Mouse (Mus musculus) layer of hippocampus, postnatal 36 days (tissue): ENCODE results near the gene Rac1. TPM values are rescaled to one million over a fixed set of nuclear protein-coding genes. Genes with fewer than 3 reads are reported as not detected.
A peak's percentile ranks its signal among the peaks of the same experiment; 100 is the strongest.
"Not testable (repeated sequence)": the region's sequence is repeated elsewhere in the genome, so short reads cannot be mapped to it uniquely, and the experiment has no call there.

ENCODE experiments used
- DNase-seq, 2 experiments: peaks; one replicate each; pipeline ENCODE4 v3.0.0; 2022
- total RNA-seq, 2 experiments: library from RNA; stranded (reverse); gene quantifications; 2 replicates each; pipeline ENCODE4 v1.2.3; 2021

The Rac1 gene
- total RNA-seq, 2 experiments from 2014 or later = 408 to 440 TPM

- DNase-seq = no peak
These were observed 2.2 kb downstream of the Rac1 start for GRCm38 (mm10) chr5:143525454-143526225.

- DNase-seq = no peak
These were observed 5.0 kb downstream of the Rac1 start for GRCm38 (mm10) chr5:143522882-143523281.

- DNase-seq = no peak
These were observed 7.4 kb downstream of the Rac1 start for GRCm38 (mm10) chr5:143520415-143520814.

GRCm38 (mm10) chr5:143518045-143518591 lies 9.7 kb downstream of the Rac1 start:
- no peak for DNase-seq

- DNase-seq = no peak
These were observed 10.4 kb downstream of the Rac1 start for GRCm38 (mm10) chr5:143517436-143517835.

GRCm38 (mm10) chr5:143517005-143517404 lies 10.8 kb downstream of the Rac1 start:
- no peak for DNase-seq

- DNase-seq = no peak
These were observed 13.0 kb downstream of the Rac1 start for GRCm38 (mm10) chr5:143514878-143515277.

- no peak for DNase-seq
These were observed 15.5 kb downstream of the Rac1 start for GRCm38 (mm10) chr5:143512305-143512704.

- no peak for DNase-seq
These were observed 16.3 kb downstream of the Rac1 start for GRCm38 (mm10) chr5:143511577-143511976.

GRCm38 (mm10) chr5:143509737-143510136 lies 18.1 kb downstream of the Rac1 start:
- no peak for DNase-seq

- DNase-seq = no peak
These were observed 18.5 kb downstream of the Rac1 start for GRCm38 (mm10) chr5:143509294-143509693.

GRCm38 (mm10) chr5:143505545-143505944 lies 22.3 kb downstream of the Rac1 start:
- no peak for DNase-seq

- DNase-seq = no peak
These were observed 22.8 kb downstream of the Rac1 start for GRCm38 (mm10) chr5:143505056-143505455.

GRCm38 (mm10) chr5:143504453-143504852 lies 23.4 kb downstream of the Rac1 start:
- DNase-seq = no peak

GRCm38 (mm10) chr5:143503740-143504139 lies 24.1 kb downstream of the Rac1 start:
- no peak for DNase-seq

- no peak for DNase-seq
These were observed 24.8 kb downstream of the Rac1 start for GRCm38 (mm10) chr5:143502899-143503557.

GRCm38 (mm10) chr5:143501649-143502048 lies 26.2 kb downstream of the Rac1 start:
- peak in 1 of 2 experiments; percentile 38 for DNase-seq

- DNase-seq = no peak
These were observed 26.7 kb downstream of the Rac1 start for GRCm38 (mm10) chr5:143501140-143501539.

GRCm38 (mm10) chr5:143500711-143501110 lies 27.1 kb downstream of the Rac1 start:
- not testable (repeated sequence) for DNase-seq

GRCm38 (mm10) chr5:143499686-143500085 lies 28.1 kb downstream of the Rac1 start:
- no peak for DNase-seq

GRCm38 (mm10) chr5:143499197-143499596 lies 28.6 kb downstream of the Rac1 start:
- DNase-seq = no peak

GRCm38 (mm10) chr5:143497451-143497850 lies 30.4 kb downstream of the Rac1 start:
- DNase-seq = no peak

- DNase-seq = no peak
These were observed 32.1 kb downstream of the Rac1 start for GRCm38 (mm10) chr5:143495708-143496107.

GRCm38 (mm10) chr5:143493163-143493562 lies 34.7 kb downstream of the Rac1 start:
- DNase-seq = no peak
